Mouse (Mus musculus): Measurements from ENCODE around the gene Ptpn3.

Ptpn3 gene
- long read RNA-seq, experiment 1, partial matches to known transcripts: 0 of 6 reads
- long read RNA-seq, experiment 1, other reads (novel, unspliced or antisense): 6 of 6 reads
- long read RNA-seq, experiment 2, partial matches to known transcripts: 2 of 13 reads
- long read RNA-seq, experiment 2, other reads (novel, unspliced or antisense): 11 of 13 reads

DNA sequence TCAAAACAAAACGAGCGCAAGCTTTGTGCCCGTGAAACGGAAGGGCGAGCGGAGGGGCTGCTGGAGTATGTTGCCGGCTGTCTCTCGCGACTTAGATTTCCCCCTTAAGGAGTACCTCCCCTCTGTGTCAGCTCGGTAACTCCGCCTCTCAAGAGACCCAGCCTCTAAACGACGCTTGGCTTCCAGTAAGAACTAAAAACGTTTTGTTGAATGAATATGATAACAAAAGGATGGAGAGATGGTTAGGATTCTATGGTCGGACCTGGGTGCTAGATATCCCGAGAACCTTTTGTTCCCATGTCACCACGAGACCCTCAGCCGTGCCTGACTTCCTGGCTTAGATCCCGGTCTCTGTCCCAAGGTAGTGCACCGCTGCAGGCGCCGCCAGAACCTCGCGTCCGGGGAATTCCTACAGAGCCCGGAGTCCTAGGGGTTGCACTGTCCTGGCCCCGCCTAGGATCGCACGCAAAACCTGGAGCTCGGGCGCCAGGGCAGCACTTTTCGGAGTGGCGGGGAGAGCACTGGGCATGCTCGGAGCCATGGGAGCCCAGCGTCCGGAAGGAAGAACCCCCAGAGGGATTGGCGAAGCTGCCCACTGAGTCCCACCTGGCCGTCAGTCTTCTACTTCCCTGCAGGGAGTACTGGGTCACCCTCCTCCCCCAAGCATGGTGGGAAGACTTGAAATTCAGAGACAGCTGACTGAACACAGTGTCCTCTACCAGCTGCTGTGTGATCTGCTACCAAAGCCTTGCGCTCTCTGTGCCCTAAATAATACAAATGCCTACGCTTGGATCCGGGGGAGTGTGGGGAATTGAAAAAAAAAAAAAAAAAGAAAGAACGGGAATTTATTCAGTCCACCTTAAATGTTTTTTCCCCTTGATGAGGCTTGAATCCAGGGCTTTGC is at the start of gene Ptpn3:
Gene Ptpn3 (minus strand): TSS at position 428 of the 904 bp plus-strand sequence.
- intact Hi-C loops (cut with DNase I): no loop called here

DNA sequence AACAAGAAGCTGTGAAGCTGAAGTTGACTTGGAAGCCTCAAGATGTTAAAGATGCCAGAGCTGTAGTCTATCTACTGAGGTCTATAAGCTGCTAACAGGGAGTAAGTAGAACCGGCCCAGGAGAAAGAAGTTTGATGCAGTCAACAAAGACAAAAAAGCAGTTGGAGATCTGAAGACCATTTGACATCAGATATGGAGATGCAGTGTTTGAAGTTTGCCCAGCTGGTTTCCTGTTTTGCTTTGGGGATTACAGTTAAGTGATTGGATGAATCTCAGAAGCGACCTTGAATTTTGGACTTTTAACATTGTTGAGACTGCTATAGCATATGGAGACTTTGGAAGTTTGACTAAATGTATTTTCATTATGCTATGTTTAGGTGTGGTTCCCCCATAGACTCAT is 48.9 kb upstream of the Ptpn3 start:
- intact Hi-C loops (cut with DNase I): no loop called here

DNA sequence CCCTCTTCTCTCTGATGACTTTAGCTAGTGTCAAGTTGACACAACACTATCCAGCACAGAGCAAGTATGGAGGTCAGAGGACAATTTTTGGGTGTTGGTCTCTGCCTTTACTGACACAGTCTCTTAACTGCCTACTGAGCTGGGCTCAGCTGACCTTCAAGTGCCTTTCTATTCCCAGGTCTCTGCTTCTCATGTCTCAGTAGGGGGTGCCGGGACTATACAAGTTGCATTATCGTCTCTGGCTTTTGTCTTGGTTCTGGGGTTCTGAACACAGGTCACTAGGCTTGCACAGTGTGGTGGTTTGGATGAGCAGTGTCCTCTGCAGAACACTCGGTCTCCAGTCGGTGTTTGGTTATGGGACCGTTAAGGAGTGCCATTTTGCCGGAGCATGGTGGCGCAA is 42.4 kb upstream of the Ptpn3 start:
- intact Hi-C loops (cut with DNase I): no loop called here

DNA sequence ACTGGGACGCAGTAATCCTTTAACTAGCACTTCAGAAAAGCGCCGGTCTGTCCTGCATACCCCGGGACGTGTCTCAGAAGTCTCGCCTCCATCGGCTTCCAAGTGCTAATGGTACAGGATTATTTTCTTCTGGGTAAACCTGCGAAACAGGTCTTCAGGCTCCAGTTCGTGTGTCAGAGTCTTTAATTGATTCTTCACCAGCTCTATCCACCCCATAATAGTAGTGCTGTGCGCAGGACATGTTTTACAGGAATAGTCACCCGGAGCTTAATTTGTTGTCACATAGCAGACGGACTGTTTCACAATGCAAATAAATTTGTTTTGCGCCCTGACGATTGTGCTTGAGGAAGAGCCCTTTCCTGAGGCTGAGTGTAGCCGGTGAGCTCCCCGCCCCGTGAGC is 37.3 kb upstream of the Ptpn3 start:
- intact Hi-C loops (cut with DNase I): no loop called here

DNA sequence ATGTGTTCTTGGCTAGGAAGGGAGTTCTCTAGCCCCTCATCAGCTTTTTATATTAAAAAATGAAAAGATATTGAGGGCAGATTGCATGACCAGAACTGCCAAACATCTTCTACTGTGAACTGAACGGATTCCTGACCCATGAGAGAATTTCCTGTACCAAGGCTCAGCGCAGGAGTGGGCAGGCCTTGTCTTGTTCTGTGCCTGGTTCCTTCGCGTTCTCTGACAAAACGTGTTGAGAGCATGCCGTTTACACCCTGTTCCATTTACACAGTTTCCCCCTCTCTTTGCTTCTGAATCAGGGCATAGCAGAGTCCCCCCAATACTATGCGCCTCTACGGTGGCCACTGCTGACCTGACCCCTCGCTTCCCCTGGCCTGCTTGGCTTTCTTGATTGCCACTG is 36.4 kb upstream of the Ptpn3 start:
- intact Hi-C loops (cut with DNase I): no loop called here

DNA sequence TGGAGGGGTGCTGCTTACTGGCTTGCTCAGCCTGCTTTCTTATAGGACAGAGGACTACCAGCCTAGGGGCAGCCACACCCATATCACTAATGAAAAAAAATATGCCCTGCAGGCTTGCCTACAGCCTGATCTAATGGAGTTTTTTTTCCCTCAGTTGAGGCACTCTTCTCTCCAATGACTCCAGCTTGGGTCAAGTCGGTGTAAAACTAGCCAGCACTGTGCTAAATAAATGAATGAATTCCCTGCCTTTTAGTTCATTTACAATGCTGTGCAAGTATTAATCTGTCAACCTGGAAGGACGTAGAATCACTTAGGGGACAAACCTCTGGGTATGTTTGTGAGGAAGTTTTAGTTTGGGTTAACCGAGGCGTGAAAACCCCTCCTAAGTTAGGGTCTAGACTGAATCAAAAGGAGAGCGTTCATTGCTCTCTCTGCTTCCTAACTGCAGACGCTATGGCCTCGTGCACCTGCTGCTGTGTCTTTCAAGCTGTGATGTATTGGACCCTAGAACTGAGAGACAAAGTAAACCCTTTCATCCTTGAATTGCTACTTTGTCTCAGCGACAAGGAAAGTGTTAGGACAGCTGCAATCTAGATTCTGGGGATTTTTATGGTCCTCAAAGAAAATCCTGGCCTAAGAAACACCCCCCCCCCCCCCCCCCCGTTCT is 33.5 kb upstream of the Ptpn3 start:
- intact Hi-C loops (cut with DNase I): no loop called here

DNA sequence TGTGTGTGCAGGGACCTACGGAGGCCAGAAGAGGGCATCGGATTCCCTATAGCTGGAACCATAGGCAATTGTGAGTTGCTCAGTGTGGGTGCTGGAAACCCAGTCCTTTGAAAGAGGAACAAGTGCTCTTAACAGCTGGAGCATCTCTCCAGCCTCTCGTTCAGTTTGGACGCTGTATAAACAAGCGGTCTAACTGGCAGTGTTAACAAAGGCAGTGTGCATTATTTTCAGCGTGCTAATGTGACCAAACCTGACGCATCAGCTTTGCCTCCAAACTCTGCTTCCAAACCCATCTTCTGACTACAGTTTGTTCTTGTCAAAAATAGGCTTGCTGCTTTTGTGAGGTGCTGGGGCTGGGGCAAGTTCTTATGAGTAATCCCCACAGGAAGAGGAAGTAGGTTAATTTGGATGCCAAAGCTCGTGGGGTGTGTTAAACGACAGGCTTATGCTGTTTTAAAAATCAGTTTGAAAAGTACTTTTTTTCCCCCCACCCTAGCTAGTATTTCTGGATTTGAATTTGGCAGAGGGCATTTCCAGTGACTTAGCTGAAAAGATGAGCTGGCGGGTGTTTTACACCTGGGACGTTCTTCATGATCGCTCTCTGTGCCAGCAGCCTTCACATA is 32.4 kb upstream of the Ptpn3 start:
- intact Hi-C loops (cut with DNase I): no loop called here

DNA sequence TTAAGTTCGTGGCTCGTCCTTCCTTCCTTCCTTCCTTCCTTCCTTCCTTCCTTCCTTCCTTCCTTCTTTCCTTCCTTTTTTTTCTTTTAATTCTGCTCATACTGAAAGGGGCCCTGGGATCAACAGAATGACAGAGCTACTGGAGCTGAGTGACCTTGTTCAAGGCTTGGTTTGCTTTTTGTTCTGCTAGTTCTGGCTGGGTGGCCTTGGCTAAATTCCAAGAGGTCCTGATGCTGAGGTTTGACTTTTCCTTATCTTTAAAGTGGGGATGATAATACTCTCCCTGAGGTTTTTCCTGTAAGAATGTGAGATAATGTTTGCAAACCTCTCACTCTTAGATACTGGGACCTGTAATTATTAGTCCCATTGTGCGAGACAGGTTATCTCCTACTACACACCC is 30.9 kb upstream of the Ptpn3 start:
- intact Hi-C loops (cut with DNase I): no loop called here

DNA sequence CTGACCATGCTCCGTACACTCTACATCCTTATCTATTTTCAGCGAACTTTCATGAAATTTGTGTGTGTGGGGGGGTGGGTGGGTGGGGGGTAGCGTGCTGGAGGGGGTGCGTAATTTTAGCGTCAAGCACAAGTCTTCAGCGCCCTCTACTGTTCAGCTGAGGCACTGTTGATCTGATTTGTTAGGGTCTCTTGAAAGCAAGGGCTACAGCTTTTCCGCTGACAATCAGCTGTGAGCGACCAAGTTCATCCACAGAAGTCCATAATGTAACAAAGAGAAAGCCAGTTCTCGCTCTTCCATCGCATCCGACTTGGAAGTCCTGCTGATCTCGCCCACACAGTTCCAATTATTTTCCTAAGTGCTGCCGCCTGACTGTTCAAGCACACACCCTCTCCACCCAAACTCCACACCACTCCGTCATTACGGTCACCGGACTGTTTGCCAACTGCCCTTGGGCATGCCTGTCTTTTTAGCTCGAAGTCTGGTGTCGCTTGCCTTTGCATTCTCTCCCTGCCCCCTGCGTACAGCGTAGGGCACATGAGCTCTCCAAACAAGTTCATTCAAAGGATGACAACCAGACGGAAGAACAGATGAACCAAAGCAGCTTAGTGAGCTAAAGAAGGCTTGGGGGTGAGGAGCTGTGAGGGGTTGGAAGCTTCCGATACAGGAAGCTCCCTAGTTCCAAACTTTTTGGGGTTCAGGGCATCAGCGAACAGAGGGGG is 19.1 kb upstream of the Ptpn3 start:
- intact Hi-C loops (cut with DNase I): loop anchor here (5.0 to 10.0 kb wide), 2 partner anchors 58 to 256 kb away; no protein-coding TSS in a partner anchor

DNA sequence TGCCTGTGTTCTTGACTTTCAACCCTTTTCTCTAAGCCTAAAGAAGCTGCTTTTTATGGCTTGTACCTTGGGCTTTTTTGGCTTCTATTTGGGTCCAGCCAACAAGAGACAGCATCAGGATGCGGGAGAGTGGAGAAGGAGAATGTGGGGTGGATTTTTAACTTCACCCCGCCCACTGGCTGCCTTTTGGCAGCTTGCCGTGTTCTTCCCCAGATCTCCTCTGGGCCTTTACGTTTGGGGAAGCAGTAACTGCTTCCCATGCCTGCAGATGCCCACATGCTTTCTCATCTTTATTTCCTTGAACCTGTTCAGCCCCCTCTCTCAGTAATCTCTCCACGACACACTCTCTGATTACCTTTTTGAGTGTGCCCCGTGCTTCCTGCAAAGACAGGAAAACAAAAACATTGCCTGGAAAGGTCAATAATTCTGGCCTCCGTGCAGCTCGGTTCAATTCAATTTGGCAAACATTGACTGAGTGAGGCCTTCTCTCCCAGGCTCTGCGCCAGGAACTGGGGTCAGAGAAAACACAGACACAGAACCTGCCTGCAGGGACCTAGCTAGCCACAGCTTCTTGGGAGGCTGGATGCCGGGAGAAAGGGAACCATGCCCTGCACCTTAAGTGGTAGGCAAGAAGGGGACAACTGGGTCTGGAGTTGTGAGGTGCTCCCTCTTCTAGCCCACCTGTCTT is 17.0 kb upstream of the Ptpn3 start:
- intact Hi-C loops (cut with DNase I): no loop called here

DNA sequence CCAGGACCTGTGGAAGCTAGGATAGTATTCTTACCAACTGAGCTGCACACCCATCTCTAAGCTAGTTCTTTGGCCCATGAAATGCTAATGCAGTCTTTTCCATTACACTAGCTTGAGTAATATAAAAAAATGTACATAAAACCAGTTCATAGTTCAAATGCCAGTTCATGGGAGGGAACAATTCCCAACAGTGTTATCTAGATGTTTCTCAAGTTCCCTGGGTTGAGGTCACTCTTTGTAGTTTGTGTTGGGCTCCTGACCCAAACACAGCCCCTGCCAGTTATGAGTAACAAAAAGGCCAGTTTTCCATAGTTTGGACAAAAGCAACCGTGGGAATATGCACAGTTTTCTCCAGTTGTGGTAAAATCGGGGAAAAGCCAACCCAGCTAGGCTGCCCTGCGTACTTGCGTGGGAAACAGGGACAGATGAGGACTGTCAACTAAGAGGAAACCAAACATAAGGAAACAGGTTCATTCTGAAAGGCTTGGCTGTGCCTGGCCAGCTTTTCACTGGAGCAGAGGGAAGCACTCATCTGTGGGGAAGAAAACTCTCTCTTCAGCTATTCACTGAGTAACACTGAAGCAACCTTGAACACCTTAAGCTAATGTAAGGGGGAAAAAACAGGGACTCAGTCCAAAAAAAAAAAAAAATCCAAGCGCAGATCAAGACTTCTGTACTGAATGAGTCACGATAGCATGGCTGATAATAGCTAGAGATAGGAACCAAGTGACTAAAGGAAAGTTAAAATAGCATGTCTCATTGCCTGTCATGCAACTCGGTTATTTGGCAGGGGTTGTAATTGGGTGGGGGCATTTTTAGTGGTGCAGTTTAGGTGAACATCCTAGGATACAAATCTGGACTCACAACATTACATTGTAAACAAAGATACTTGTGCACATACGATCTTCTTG is 10.9 kb upstream of the Ptpn3 start:
- intact Hi-C loops (cut with DNase I): no loop called here

DNA sequence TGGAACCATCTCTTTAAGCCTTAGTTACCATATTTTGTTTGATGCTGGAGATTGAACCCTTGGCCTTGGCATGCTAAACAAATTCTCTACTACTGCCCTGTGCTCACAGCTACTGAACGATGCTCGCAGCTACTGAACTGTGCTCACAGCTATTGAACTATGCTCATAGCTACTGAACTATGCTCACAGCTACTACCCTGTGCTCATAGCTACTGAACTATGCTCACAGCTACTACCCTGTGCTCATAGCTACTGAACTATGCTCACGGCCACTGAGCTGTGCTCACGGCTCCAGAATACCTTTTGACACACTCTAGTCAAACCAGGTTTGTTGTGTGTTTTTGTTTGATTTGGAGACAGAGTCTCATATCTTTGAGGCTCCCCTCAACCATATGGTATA is 10.1 kb upstream of the Ptpn3 start:
- intact Hi-C loops (cut with DNase I): no loop called here

DNA sequence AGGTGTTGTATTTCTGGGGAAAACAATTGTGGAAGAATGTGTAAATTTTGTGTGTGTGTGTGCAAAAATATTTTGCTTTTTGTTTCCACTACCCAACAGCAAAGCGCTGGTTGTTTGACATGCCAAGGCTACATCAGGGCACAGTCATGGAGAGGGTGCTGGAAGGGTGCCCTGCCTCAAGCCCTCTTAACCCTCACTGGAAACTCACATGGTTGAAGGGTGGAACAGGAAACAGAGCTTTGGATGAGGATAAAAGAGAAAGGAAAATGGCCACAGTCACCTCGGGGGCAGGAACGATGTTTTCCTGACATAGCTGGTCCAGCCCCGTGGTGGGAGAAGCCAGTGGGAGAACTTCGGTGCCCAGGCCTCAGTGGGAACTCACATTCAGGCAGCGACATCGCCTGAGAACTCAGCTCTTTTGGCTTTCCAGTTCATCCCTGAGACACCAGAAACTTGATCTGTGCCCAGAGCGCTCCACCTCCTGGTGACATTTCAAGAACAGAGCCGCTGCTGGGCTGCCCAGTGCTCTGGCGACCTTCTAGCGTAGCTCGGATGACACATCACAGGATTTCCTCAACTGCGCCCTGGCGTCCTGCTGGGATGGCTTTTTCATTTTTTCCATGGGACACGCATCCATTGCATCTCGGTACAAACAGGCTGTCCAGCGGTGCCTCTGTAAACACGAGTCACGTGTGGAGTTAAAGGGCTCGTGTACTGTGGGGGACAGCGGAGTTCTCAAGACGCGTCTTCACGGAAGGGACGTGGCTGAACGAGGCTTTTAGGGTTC is 6.8 kb upstream of the Ptpn3 start:
- intact Hi-C loops (cut with DNase I): no loop called here

DNA sequence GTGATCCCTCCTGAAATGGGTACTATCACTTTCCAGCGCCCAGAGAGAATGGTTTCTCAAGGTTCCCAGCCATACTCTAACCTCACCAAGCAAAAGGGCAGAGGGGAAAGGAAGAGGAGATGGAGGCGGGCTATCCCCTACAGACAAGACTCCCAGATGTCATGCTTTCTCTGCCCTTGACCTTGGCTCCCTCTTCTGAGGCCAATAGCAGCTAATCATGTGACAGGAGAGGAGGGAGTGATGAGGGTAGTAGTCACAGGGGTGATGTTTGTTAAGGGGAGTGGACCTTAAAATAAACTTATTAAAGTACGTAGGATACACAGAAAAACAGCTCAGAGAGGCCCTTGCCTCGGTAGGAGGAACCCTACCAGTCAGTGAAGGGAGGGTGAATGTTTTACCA is 6.1 kb upstream of the Ptpn3 start:
- intact Hi-C loops (cut with DNase I): no loop called here

DNA sequence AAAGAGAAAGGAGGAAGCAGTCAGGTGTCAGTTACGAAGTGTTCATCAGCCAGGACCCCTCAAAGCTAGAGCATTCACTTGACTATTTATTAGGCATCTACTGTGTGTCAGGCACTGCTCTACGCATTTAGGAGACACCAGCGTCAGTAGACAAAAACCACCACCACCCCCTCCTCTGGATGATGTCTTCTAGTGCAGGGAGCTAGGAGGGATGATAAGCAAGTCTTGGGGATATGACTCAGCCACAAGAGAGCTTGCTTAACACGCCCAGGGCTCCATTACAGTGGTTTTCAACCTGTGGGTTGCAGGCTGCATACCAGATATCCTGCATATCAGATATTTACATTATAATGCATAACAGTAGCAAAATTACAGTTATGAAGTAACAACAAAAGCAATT is 4.6 kb upstream of the Ptpn3 start:
- intact Hi-C loops (cut with DNase I): no loop called here

DNA sequence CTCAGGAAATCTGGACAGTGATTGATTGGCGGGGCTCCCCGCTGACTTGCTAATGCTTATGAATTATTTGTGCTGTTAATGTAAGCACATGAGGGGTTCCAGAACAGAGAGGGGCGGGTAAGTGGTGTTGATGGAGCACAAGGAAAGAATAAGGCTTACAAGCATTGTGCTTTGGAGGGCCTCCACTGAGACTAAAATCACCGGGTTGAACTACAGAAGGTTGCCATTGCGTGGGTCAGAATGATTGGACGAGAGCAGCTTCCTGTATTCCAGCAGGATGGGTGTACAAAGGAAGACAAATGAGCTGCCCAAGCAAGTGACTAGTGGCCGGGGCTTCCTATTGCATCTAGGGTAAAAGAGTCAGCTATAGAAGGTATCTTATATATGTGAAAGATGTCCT is 4.0 kb upstream of the Ptpn3 start:
- intact Hi-C loops (cut with DNase I): no loop called here

DNA sequence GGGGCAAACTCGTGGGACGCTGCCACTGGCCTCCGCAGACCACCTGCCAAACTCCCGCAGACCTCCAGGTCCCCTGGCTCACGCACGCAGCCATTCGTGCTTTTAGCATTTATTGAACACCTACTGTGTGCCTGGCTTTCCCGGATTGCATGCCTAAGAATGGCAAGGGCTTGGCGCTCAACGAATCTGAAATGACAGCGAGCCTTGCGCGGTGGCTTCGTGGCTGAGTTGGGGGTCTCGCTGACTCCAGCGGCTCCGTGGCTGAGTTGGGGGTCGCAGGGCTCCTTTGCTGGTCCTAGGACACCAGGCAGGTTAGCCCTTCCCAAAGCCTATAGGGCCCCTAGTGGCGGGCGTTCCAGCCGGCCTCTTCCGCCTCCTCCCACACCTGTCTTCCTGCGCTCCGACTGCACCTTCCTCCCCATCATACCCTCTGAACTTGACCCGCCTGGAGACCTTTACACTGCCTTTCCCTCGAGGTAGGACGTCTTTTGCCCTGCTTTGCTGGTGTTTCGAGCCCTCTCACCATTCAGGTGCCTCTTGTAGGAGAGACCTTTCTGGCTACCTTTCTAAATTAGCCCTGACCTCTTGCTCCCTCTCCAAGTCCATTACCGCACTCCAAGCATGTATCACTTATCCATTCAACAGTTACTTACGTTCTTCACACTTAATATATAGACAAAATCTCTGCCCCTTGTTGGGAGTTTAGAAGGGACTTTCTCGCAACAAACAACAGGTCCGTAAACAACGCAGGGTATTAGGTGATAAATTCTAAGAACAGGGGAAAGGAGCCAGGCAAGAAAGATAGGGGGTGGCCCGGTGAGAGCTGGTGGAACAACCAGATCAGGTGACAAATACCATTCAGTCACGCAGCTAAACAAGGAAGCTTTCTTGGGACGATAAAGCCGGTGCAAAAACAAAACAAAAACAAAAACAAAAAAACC is 898 bp downstream of the Ptpn3 start:
- intact Hi-C loops (cut with DNase I): no loop called here

All from adrenal gland (tissue).